Mouse (Mus musculus) embryonic facial prominence, embryonic 10.5 days (tissue): ENCODE measurements around the gene Dedd2. TPM values are rescaled to one million over a fixed set of nuclear protein-coding genes. Genes with fewer than 3 reads are reported as not detected.
A peak's percentile ranks its signal among the peaks of the same experiment; 100 is the strongest.

Source experiments
- DNase-seq: peaks from one replicate; pipeline ENCODE4 v3.0.0-alpha.2; 2017; ENCODE audit warnings: low spot score
- H3K27ac ChIP-seq: fragments of 300-500 bp; sonication (generic); replicated peaks from 2 replicates; pipeline ENCODE4 v1.5.1; 2016; ENCODE audit warnings: mild to moderate bottlenecking
- H3K27me3 ChIP-seq: fragments of 300-500 bp; sonication (generic); replicated peaks from 2 replicates; pipeline ENCODE4 v1.6.1; 2016; ENCODE audit warnings: low read depth, mild to moderate bottlenecking; ENCODE audit not compliant: poor library complexity, severe bottlenecking
- H3K36me3 ChIP-seq: fragments of 300-500 bp; sonication (generic); replicated peaks from 2 replicates; pipeline ENCODE4 v1.6.1; 2016; ENCODE audit warnings: mild to moderate bottlenecking, moderate library complexity
- H3K4me1 ChIP-seq: fragments of 300-500 bp; sonication (generic); 2 replicates; pipeline ENCODE4 v1.6.1; 2016
- H3K4me3 ChIP-seq: fragments of 300-500 bp; sonication (generic); 2 replicates; pipeline ENCODE4 v1.5.1; 2016; ENCODE audit warnings: mild to moderate bottlenecking, moderate library complexity
- H3K9me3 ChIP-seq: fragments of 300-500 bp; sonication (generic); 2 replicates; pipeline ENCODE4 v1.6.1; 2016; ENCODE audit warnings: mild to moderate bottlenecking
- WGBS: fragments of 180-500 bp; shearing (Covaris S2); methylation state at CpG from one replicate; pipeline ENCODE4 v1.1.7; 2016; 5-methylcytosine and 5-hydroxymethylcytosine counted together
- polyA plus RNA-seq: library from polyadenylated mRNA; unstranded; fragments of >200 nt; fragmentation: Nextera tagmentation; extraction: Ambion mirVana; gene quantifications from 2 replicates; pipeline ENCODE4 v1.2.1, GENCODE M21; 2016

The Dedd2 gene
- polyA plus RNA-seq, 1 experiment from 2014 or later = 12.0 TPM

- H3K36me3 ChIP-seq = peaks cover 51% of the 10 kb centered on the region
- no peaks in the 10 kb centered on the region for H3K9me3 ChIP-seq
- peaks cover 8% of the 10 kb centered on the region for H3K4me1 ChIP-seq
- no peak overlapping the region for H3K27ac ChIP-seq
- no peaks in the 10 kb centered on the region for H3K27me3 ChIP-seq
- DNase-seq = no peak
- WGBS = 86% methylated on average over 20 of the region's 20 CpGs
- H3K4me3 ChIP-seq = no peak overlapping the region
Measured at GRCm38 (mm10) chr7:25203624-25204023, 16.8 kb downstream of the Dedd2 start.

DNA sequence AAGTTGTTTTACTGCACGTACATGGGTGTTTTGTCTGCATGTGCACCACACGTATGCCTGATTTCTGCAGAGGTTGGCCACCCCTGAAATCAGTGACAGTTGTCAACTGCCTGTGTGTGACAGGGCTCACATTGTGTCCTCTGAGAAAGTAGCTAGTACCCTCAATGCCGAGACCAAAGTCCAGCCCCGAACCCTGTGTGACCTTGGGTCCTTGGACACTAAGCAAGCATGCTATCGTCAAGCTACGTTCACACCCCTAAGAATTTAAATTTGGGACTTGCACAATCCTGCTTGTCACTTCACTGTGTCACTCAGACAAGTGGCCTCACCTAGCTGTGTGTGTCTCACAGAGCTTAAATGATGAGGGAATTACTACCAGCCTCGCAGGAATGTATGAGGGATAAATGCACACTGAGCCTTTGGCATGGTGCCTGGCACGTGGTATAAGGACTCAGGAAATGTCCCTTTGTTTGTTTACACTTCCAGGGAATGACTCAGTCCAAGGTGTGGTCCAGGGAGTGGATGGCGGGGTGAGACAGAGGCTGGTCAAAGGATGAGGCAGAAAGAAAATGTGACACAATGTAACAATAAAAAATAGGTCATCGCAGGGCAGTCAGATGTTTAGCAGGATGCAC is 22.9 kb downstream of the Dedd2 start:
- H3K4me3 ChIP-seq = no peak overlapping the region
- H3K36me3 ChIP-seq = peaks cover 10% of the 10 kb centered on the region
- no peaks in the 10 kb centered on the region; the same call in 1 of the 2 replicates for H3K4me1 ChIP-seq
- WGBS = 71% methylated on average over 10 of the region's 10 CpGs
- no peaks in the 10 kb centered on the region for H3K9me3 ChIP-seq
- H3K27ac ChIP-seq = no peak overlapping the region
- DNase-seq = no peak
- no peaks in the 10 kb centered on the region for H3K27me3 ChIP-seq

GRCm38 (mm10) chr7:25196107-25196506 is 24.3 kb downstream of the Dedd2 start:
- no peaks in the 10 kb centered on the region for H3K27me3 ChIP-seq
- WGBS = 87% methylated on average over 9 of the region's 9 CpGs
- H3K4me3 ChIP-seq = no peak overlapping the region
- no peaks in the 10 kb centered on the region for H3K9me3 ChIP-seq
- H3K36me3 ChIP-seq = no peaks in the 10 kb centered on the region
- H3K4me1 ChIP-seq = no peaks in the 10 kb centered on the region; the same call in 1 of the 2 replicates
- no peak for DNase-seq
- H3K27ac ChIP-seq = no peak overlapping the region

DNA sequence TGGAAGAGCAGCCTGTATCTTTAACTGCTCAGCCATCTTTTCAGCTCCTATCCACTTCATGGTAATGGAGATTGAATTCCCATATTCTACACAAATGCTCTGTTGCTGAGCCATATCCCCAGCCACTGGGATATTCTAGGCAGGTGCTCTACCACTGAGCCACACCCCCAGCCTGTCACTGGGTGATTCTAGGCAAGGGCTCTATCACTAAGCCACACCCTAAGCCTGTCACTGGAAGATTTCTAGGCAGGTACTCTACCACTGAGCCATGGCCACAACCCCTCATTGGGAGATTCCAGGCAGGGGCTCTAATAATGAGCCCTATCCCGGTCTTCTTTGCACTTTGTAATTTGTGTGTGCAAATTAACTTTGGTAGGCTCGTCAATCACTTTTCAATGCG is 25.3 kb downstream of the Dedd2 start:
- Histone ChIP-seq H3K36me3 (no peaks in the 10 kb centered on the region), H3K27ac (no peak overlapping the region), H3K27me3 (no peaks in the 10 kb centered on the region), H3K4me1 (no peaks in the 10 kb centered on the region; the same call in 1 of the 2 replicates), H3K9me3 (no peaks in the 10 kb centered on the region), H3K4me3 (no peak overlapping the region)
- DNase-seq = no peak
- WGBS = 77% methylated on average over 3 of the region's 3 CpGs

GRCm38 (mm10) chr7:25192110-25192509 is 28.3 kb downstream of the Dedd2 start:
- no peak for DNase-seq
- 78% methylated on average over 8 of the region's 8 CpGs for WGBS
- no peaks in the 10 kb centered on the region for H3K9me3 ChIP-seq
- no peak overlapping the region for H3K27ac ChIP-seq
- no peaks in the 10 kb centered on the region for H3K36me3 ChIP-seq
- no peaks in the 10 kb centered on the region; the same call in 1 of the 2 replicates for H3K27me3 ChIP-seq
- peaks cover 3% of the 10 kb centered on the region; the same call in 1 of the 2 replicates for H3K4me1 ChIP-seq
- H3K4me3 ChIP-seq = no peak overlapping the region

DNA sequence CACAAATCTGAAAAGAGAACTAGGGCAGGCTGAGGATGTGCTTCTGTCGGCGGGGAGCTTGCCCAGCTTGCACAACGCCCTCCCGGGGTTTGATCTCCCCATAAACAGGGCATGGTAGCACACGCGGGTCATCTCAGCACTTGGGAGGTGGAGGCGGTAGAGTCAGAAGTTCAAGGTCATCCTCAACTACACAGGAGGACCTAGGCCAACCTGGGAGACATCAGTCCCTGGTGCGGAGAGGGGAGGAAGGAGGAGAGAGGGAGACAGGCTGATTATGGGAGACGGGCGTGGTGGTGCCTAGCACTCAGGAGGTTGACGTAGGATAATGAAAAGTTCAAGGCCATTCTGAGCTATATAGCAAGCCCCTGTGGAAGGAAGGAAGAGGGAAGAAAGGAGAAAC is 29.6 kb downstream of the Dedd2 start:
- no peaks in the 10 kb centered on the region for H3K36me3 ChIP-seq
- WGBS = 88% methylated on average over 11 of the region's 11 CpGs
- H3K27ac ChIP-seq = no peak overlapping the region
- no peaks in the 10 kb centered on the region for H3K9me3 ChIP-seq
- no peak overlapping the region for H3K4me3 ChIP-seq
- no peak for DNase-seq
- H3K4me1 ChIP-seq = peaks cover 3% of the 10 kb centered on the region; the same call in 1 of the 2 replicates
- H3K27me3 ChIP-seq = peaks cover under 1% of the 10 kb centered on the region

DNA sequence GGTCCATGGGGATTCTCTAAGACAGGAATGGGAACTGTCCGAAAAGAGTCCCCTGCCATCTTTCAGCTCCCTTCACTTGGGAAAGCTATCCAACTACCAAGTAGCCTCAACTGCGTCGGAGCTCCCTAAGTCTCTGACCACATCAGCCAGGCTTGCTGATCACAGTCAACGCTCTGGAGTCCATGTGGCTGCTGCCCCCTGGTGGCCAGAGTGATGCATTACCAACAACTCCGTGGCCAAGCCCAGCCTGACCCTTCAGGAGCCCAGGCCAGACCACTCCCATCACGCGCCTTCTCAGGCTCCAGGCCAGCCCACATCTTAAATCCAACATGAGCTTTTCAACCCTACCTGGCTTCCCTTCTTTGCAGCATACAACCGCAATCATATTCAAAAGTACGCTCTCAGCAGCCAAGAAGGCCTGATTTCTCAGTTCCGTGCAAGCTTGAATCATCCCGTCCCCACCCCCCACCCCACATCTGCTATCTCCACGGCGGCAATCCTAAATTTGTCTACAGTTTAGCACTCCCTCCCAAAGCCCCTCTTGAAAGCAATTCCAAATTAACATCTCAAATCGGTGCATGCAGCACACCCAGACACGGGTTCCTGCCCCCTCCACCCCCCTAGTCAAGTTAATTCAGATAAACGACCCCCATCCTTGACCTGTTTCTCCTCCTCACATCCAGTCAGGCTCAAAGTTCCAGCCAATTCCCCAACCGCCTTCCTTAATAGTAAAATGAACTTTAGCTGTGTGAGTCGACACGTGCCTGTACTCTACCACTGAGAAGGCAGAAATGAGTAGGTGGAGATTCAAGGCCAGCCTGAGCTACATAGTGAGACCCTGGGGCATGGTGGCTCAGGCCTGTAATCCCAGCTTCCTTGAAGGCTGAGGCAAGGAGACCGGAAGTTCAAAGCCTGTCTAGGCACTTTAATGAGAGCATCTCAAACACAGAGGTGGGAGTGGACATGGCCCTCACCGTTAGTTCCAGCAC is 32.5 kb downstream of the Dedd2 start:
- peaks cover 3% of the 10 kb centered on the region; the same call in 1 of the 2 replicates for H3K4me1 ChIP-seq
- 28% methylated on average over 21 of the region's 21 CpGs for WGBS
- no peak overlapping the region for H3K27ac ChIP-seq
- peak; percentile 92 for DNase-seq
- H3K27me3 ChIP-seq = peaks cover 29% of the 10 kb centered on the region
- no peak overlapping the region for H3K4me3 ChIP-seq
- no peaks in the 10 kb centered on the region for H3K36me3 ChIP-seq
- no peaks in the 10 kb centered on the region for H3K9me3 ChIP-seq

DNA sequence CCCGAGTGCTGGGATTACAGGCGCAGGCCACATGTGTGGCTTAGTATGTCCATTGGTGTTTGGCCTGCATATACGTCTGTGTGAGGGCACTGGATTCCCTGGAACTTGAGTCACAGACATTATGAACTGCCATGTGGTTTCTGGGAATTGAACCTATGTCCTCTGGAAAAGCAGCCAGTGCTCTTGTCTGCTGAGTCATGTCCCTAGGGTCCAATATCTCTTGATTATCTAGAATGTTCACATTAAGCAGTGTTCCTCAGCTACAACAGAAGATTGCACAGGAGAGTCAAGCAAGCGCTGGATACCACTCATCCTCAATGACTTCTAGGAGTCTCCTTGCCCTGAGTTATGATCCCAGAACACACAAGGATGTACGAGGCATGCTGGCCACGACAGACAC is 36.3 kb downstream of the Dedd2 start:
- Histone ChIP-seq H3K27ac (no peak overlapping the region), H3K4me1 (peaks cover 31% of the 10 kb centered on the region), H3K27me3 (peaks cover 68% of the 10 kb centered on the region), H3K9me3 (no peaks in the 10 kb centered on the region), H3K4me3 (no peak overlapping the region), H3K36me3 (no peaks in the 10 kb centered on the region)
- no peak for DNase-seq
- WGBS = 84% methylated on average over 6 of the region's 6 CpGs

DNA sequence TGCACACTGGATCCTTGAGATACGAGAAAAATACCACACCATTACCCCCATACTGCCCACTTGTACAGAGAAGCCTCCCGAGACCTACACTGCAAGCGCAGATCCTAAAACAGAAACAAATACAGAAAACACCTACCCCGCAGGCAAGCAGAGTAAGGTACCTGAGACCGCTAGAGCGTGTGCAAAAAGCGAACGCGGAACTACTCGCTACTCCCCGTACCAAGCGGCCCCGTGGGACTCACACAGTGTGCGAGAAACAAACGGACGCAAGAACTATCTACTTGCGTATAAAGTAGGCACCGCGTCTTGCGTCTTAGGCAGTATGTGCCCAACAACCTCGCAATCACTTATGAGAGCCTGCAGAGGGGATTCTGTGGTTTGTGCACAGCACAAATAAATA is 38.6 kb downstream of the Dedd2 start:
- Histone ChIP-seq H3K36me3 (no peaks in the 10 kb centered on the region), H3K4me1 (peaks cover 42% of the 10 kb centered on the region), H3K4me3 (peak overlapping the region; percentile 36), H3K27ac (no peak overlapping the region), H3K27me3 (peaks cover 90% of the 10 kb centered on the region), H3K9me3 (no peaks in the 10 kb centered on the region)
- 5% methylated on average over 21 of the region's 21 CpGs for WGBS
- DNase-seq = no peak

- H3K4me1 ChIP-seq = peaks cover 42% of the 10 kb centered on the region
- H3K9me3 ChIP-seq = no peaks in the 10 kb centered on the region
- no peaks in the 10 kb centered on the region for H3K36me3 ChIP-seq
- H3K27me3 ChIP-seq = peaks cover 95% of the 10 kb centered on the region
- WGBS = under 1% methylated on average over 15 of the region's 15 CpGs
- DNase-seq = peak; percentile 74
- no peak overlapping the region for H3K27ac ChIP-seq
- peak overlapping the region; percentile 36 for H3K4me3 ChIP-seq
Measured at GRCm38 (mm10) chr7:25181331-25181790, 39.1 kb downstream of the Dedd2 start.

GRCm38 (mm10) chr7:25180512-25180911 is 39.9 kb downstream of the Dedd2 start:
- WGBS = 4% methylated on average over 6 of the region's 6 CpGs
- H3K27ac ChIP-seq = no peak overlapping the region
- H3K27me3 ChIP-seq = peaks cover 100% of the 10 kb centered on the region

DNA sequence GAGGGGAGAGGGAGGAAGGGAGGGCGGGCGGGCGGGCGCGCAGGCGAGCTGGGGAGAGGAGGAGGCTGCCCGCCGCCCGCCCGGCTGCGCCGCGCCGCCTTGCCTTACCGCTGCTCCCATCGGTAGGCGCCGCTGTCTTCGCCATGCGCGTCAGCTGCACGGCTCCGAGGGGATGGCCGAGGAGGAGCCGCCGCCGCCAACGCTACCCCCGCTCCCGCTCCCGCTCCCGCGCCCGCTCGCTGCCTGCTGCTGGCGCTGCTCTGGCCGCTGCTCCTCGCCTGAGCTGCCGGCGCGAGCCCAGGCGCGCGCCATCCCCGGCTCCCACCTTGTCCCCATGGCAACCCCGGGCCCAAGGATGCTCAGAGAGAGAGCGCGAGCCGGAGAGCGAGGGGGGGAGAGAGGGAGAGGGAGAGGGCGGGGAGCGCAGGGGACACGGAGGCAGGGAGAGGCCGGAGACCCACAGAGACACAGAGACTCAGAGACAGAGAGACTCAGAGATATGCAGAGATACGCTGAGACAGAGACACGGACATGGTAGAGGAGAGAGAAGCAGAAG is 40.7 kb downstream of the Dedd2 start, which contains the start of gene Pou2f2:
Pou2f2 (minus strand) TSS at position 121 of the 556 bp plus-strand sequence.
- WGBS = 1% methylated on average over 50 of the region's 56 CpGs
- H3K4me3 ChIP-seq = peak within 1 kb of the TSS; percentile 69
- no peaks in the 10 kb centered on the region for H3K36me3 ChIP-seq
- H3K9me3 ChIP-seq = no peaks in the 10 kb centered on the region
- H3K4me1 ChIP-seq = peaks cover 45% of the 10 kb centered on the region
- peak; percentile 91 for DNase-seq
- H3K27me3 ChIP-seq = peaks cover 96% of the 10 kb centered on the region
- H3K27ac ChIP-seq = peak within 1 kb of the TSS; percentile 80

More at GRCm38 (mm10) chr7:25180512-25180911, 39.9 kb downstream of the Dedd2 start:
- Histone ChIP-seq H3K4me3 (peak overlapping the region; percentile 69), H3K9me3 (no peaks in the 10 kb centered on the region), H3K4me1 (peaks cover 42% of the 10 kb centered on the region), H3K36me3 (no peaks in the 10 kb centered on the region)
- DNase-seq = no peak
